In the genomic region with DNA sequence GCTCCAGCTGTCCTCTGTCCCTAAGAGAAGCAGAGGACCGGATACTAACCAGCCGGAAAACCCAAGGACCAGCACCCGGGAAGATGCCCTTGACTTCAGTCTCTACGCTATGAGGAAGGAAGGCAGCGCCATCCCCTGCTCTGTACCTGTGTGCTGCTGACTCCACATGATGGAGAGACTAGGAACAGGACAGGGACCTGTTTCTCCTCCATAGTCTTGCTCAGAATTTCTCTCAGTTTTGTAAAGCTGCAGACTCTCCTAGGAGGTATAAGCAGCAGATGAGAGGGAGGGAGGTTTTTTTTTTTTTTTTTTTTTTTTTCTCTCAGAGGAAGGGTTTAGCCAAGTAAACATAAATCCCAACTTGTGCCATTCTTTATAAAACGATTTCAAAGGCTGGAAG, we compare ENCODE assay signal across 10 mouse cellular contexts. TPM values are rescaled to one million over a fixed set of nuclear protein-coding genes. Genes with fewer than 3 reads are reported as not detected.
DNase-seq lines count a peak whose midpoint lies in the region; ATAC-seq lines count a peak whose summit lies in the region.
"Had no signal": no experiment of that assay in that cellular context is flagged by ENCODE, and none has a peak within 500 bp of the region (broad histone marks: within the 10 kb centered on the region; RNA-seq: fewer than 3 reads in every experiment).

A gene (plus strand): TSS at position 301 of the 400 bp plus-strand sequence.

- H3K9ac ChIP-seq in liver, embryonic 15.5 days = no peak within 1 kb of the TSS

- H3K4me2 ChIP-seq in liver, embryonic 15.5 days = peak within 1 kb of the TSS; percentile 27; the same call in 1 of the 2 replicates

- H3K4me3 ChIP-seq in heart, embryonic 10.5 days = peak within 1 kb of the TSS; percentile 50
- H3K4me3 ChIP-seq in liver, embryonic 15.5 days (replicated peaks) = no peak within 1 kb of the TSS

- H3K9me3 ChIP-seq in heart, embryonic 10.5 days = no peaks in the 10 kb centered on the region
- H3K9me3 ChIP-seq in liver, embryonic 15.5 days (replicated peaks) = no peaks in the 10 kb centered on the region

- WGBS in heart, embryonic 10.5 days = 73% methylated on average over 6 of the region's 6 CpGs
- 56% methylated on average over 6 of the region's 6 CpGs for WGBS in liver, embryonic 15.5 days (ENCODE audit: insufficient replicate concordance)

- H3K4me1 ChIP-seq in heart, embryonic 10.5 days = peaks cover 7% of the 10 kb centered on the region
- H3K4me1 ChIP-seq in liver, embryonic 15.5 days (replicated peaks) = no peaks in the 10 kb centered on the region

- H3K27me3 ChIP-seq in heart, embryonic 10.5 days (ENCODE audit: insufficient read depth, poor library complexity, severe bottlenecking) = peaks cover 70% of the 10 kb centered on the region
- peaks cover 70% of the 10 kb centered on the region for H3K27me3 ChIP-seq in liver, embryonic 15.5 days

- no peak within 1 kb of the TSS for H3K27ac ChIP-seq in heart, embryonic 10.5 days
- no peak within 1 kb of the TSS for H3K27ac ChIP-seq in liver, embryonic 15.5 days (replicated peaks)

- H3K36me3 ChIP-seq in heart, embryonic 10.5 days = no peaks in the 10 kb centered on the region
- no peaks in the 10 kb centered on the region for H3K36me3 ChIP-seq in liver, embryonic 15.5 days (replicated peaks)

- intact Hi-C loops in left cerebral cortex, postnatal 10 days (cut with DNase I) = no loop called here

- no peak for ATAC-seq in liver, embryonic 15.5 days (ENCODE audit: insufficient read depth)
- ATAC-seq in megakaryocyte-erythroid progenitor cell, adult 5-6 weeks (replicated peaks; ENCODE audit: low FRiP score, low TSS enrichment, poor library complexity, severe bottlenecking) = no peak
- ATAC-seq: activated CD4-positive, CD25-positive, alpha-beta regulatory T cell, adult 4 months had no signal

- DNase-seq in heart, embryonic 10.5 days (ENCODE audit: low spot score) = peak; percentile 57
- no peak for DNase-seq in heart, postnatal 4 days
- no peak for DNase-seq in thymus, postnatal 0 days (ENCODE audit: low spot score)
- no peak for DNase-seq in thymus, postnatal 25 days
- no peak for DNase-seq in adipocyte (ENCODE audit: low spot score)
- no peak for DNase-seq in left cerebral cortex, postnatal 10 days (ENCODE audit: extremely low spot score in 1 of 2, low spot score in 2 of 2)
- DNase-seq: B cell, adult 2 months had no signal

RNA-seq across cellular contexts. Expression of the gene that starts here (rescaled TPM):
- polyA plus RNA-seq in heart, embryonic 10.5 days (2016; fragmentation: Nextera tagmentation; extraction: Ambion mirVana) = not detected in 2 replicates
- total RNA-seq in heart, postnatal 4 days (2021) = under 1 TPM in 1 of 2 experiments, not detected in 1; 0.11 TPM
- 8.2 and 14.0 TPM in 2 replicates for polyA plus RNA-seq in thymus, postnatal 0 days (2015; fragmentation: Nextera tagmentation; extraction: Ambion mirVana)
- polyA plus RNA-seq in liver, embryonic 15.5 days (2015; fragmentation: Nextera tagmentation; extraction: Ambion mirVana) = 0.02 TPM in 1 of 2 replicates, not detected in the other
- under 1 TPM; 0.67 to 0.94 TPM for total RNA-seq in left cerebral cortex, postnatal 10 days (2021)
- 1.0 TPM in 1 of 2 replicates, not detected in the other for total RNA-seq in megakaryocyte-erythroid progenitor cell, adult 5-6 weeks (2014; fragmentation: Nextera tagmentation)
- total RNA-seq in megakaryocyte-erythroid progenitor cell, adult 5-6 weeks (2017) = 0.28 TPM in 1 of 2 replicates, not detected in the other

Comparison
In these comparisons a context has a peak if more than half of its experiments do, and no peak if none do; other contexts are left out.
1. Peak in DNase-seq and H3K4me3 ChIP-seq in heart, embryonic 10.5 days; RNA of the gene not detected or under 1 TPM.